Mouse (Mus musculus): ENCODE results near the gene Mup15.

Mup15 gene

GRCm38 (mm10) chr4:61439643-61440042 is at the start of gene Mup15:
TSS of gene Mup15 (minus strand) at chr4:61439743.
- WGBS, result no CpG with 5 or more reads among the region's 4 CpGs
